Mouse (Mus musculus): ENCODE data around the gene Sept3. TPM values are rescaled to one million over a fixed set of nuclear protein-coding genes. Genes with fewer than 3 reads are reported as not detected.

The Sept3 gene
- polyA plus RNA-seq, 1 experiment from 2014 or later, result 146 TPM

- WGBS, result 40% methylated on average over 4 of the region's 4 CpGs
- H3K4me1 ChIP-seq (replicated peaks; ENCODE audit: control insufficient read depth, insufficient read depth, low read length), result no peaks in the 10 kb centered on the region; the same call in none of the 2 replicates
- ATAC-seq (ENCODE audit: low FRiP score), result no peak
- 0 out of 2 replicates have a peak overlapping the region, but pooled peaks have one; percentile 0 for H3K27ac ChIP-seq (ENCODE audit: low read depth, low read length)
- no peaks in the 10 kb centered on the region for H3K9me3 ChIP-seq (ENCODE audit: control insufficient read depth, low read length)
- H3K27me3 ChIP-seq (ENCODE audit: control insufficient read depth, insufficient read depth, low read length), result no peaks in the 10 kb centered on the region
- DNase-seq (ENCODE audit: low spot score), result peak; percentile 39
- H3K9ac ChIP-seq (ENCODE audit: low read depth, low read length), result no peak overlapping the region
- H3K36me3 ChIP-seq (ENCODE audit: control insufficient read depth, insufficient read depth, low read length), result no peaks in the 10 kb centered on the region
- no peak overlapping the region for H3K4me2 ChIP-seq (replicated peaks; ENCODE audit: low read depth, low read length)
- H3K4me3 ChIP-seq (ENCODE audit: low read depth, low read length), result no peak overlapping the region
Observed at GRCm38 (mm10) chr15:82255248-82255647, 19.4 kb upstream of the Sept3 start.

DNA sequence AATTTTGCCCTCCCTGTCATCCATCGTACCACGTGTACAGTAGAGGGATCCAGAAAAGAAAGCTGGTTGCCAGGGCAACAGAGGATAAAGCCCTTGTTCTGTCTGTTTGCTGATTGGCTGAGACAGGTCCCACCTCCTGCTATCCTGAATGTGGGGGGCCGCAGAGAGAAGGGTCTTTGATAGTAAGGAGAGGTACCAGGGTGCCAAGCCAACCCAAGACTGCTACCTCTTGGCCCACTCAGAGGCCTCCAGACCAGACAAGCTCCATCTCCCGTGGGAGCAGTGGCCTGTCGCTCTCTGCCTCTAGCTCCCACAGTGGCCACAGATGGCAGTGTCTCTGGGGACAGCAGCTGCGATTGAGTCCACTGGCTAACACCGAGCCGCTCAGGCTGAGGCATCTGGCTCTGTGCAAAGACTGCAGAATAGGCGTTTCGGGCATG lies 18.7 kb upstream of the Sept3 start:
- Histone ChIP-seq H3K9me3 (ENCODE audit: control insufficient read depth, low read length) (no peaks in the 10 kb centered on the region), H3K27me3 (ENCODE audit: control insufficient read depth, insufficient read depth, low read length) (no peaks in the 10 kb centered on the region), H3K4me2 (replicated peaks; ENCODE audit: low read depth, low read length) (peak overlapping the region; percentile 33), H3K4me1 (replicated peaks; ENCODE audit: control insufficient read depth, insufficient read depth, low read length) (no peaks in the 10 kb centered on the region; the same call in none of the 2 replicates), H3K27ac (ENCODE audit: low read depth, low read length) (peak overlapping the region; percentile 17; the same call in 1 of the 2 replicates), H3K36me3 (ENCODE audit: control insufficient read depth, insufficient read depth, low read length) (no peaks in the 10 kb centered on the region), H3K9ac (ENCODE audit: low read depth, low read length) (peak overlapping the region; percentile 49; the same call in 1 of the 2 replicates), H3K4me3 (ENCODE audit: low read depth, low read length) (peak overlapping the region; percentile 21)
- peak; percentile 76 for DNase-seq (ENCODE audit: low spot score)
- WGBS, result 8% methylated on average over 10 of the region's 10 CpGs
- peak; percentile 84 for ATAC-seq (ENCODE audit: low FRiP score)

GRCm38 (mm10) chr15:82259510-82259909 lies 15.2 kb upstream of the Sept3 start:
- H3K4me3 ChIP-seq (ENCODE audit: low read depth, low read length), result no peak overlapping the region
- no peaks in the 10 kb centered on the region; the same call in none of the 2 replicates for H3K4me1 ChIP-seq (replicated peaks; ENCODE audit: control insufficient read depth, insufficient read depth, low read length)
- WGBS, result 11% methylated on average over 16 of the region's 16 CpGs
- no peaks in the 10 kb centered on the region for H3K9me3 ChIP-seq (ENCODE audit: control insufficient read depth, low read length)
- H3K27me3 ChIP-seq (ENCODE audit: control insufficient read depth, insufficient read depth, low read length), result no peaks in the 10 kb centered on the region
- H3K36me3 ChIP-seq (ENCODE audit: control insufficient read depth, insufficient read depth, low read length), result no peaks in the 10 kb centered on the region
- H3K27ac ChIP-seq (ENCODE audit: low read depth, low read length), result no peak overlapping the region
- DNase-seq (ENCODE audit: low spot score) (peak; percentile 87), ATAC-seq (ENCODE audit: low FRiP score) (no peak)
- H3K9ac ChIP-seq (ENCODE audit: low read depth, low read length), result no peak overlapping the region
- H3K4me2 ChIP-seq (replicated peaks; ENCODE audit: low read depth, low read length), result no peak overlapping the region

- no peaks in the 10 kb centered on the region for H3K36me3 ChIP-seq (ENCODE audit: control insufficient read depth, insufficient read depth, low read length)
- no peak for ATAC-seq (ENCODE audit: low FRiP score)
- H3K4me2 ChIP-seq (replicated peaks; ENCODE audit: low read depth, low read length), result no peak overlapping the region
- peaks cover 7% of the 10 kb centered on the region for H3K4me1 ChIP-seq (replicated peaks; ENCODE audit: control insufficient read depth, insufficient read depth, low read length)
- 20% methylated on average over 6 of the region's 6 CpGs for whole genome bisulfite sequencing
- peak; percentile 84 for DNase-seq (ENCODE audit: low spot score)
- H3K4me3 ChIP-seq (ENCODE audit: low read depth, low read length), result no peak overlapping the region
- no peak overlapping the region for H3K9ac ChIP-seq (ENCODE audit: low read depth, low read length)
- H3K27me3 ChIP-seq (ENCODE audit: control insufficient read depth, insufficient read depth, low read length), result no peaks in the 10 kb centered on the region
- no peaks in the 10 kb centered on the region for H3K9me3 ChIP-seq (ENCODE audit: control insufficient read depth, low read length)
- H3K27ac ChIP-seq (ENCODE audit: low read depth, low read length), result no peak overlapping the region
Observed at GRCm38 (mm10) chr15:82266356-82266755, 8.3 kb upstream of the Sept3 start.

- Histone ChIP-seq H3K9me3 (ENCODE audit: control insufficient read depth, low read length) (no peaks in the 10 kb centered on the region), H3K27me3 (ENCODE audit: control insufficient read depth, insufficient read depth, low read length) (no peaks in the 10 kb centered on the region), H3K4me2 (replicated peaks; ENCODE audit: low read depth, low read length) (no peak overlapping the region), H3K4me3 (ENCODE audit: low read depth, low read length) (no peak overlapping the region), H3K36me3 (ENCODE audit: control insufficient read depth, insufficient read depth, low read length) (no peaks in the 10 kb centered on the region), H3K9ac (ENCODE audit: low read depth, low read length) (no peak overlapping the region), H3K4me1 (replicated peaks; ENCODE audit: control insufficient read depth, insufficient read depth, low read length) (peaks cover 7% of the 10 kb centered on the region), H3K27ac (ENCODE audit: low read depth, low read length) (peak overlapping the region; percentile 67)
- DNase-seq (ENCODE audit: low spot score) (peak; percentile 79), ATAC-seq (ENCODE audit: low FRiP score) (peak; percentile 46; the same call in 1 of the 2 replicates)
- 8% methylated on average over 3 of the region's 3 CpGs for WGBS
Observed at GRCm38 (mm10) chr15:82268185-82268584, 6.5 kb upstream of the Sept3 start.

- Histone ChIP-seq H3K9ac (ENCODE audit: low read depth, low read length) (no peak overlapping the region), H3K9me3 (ENCODE audit: control insufficient read depth, low read length) (no peaks in the 10 kb centered on the region), H3K27me3 (ENCODE audit: control insufficient read depth, insufficient read depth, low read length) (peaks cover 4% of the 10 kb centered on the region), H3K4me2 (replicated peaks; ENCODE audit: low read depth, low read length) (no peak overlapping the region), H3K4me3 (ENCODE audit: low read depth, low read length) (no peak overlapping the region), H3K27ac (ENCODE audit: low read depth, low read length) (peak overlapping the region; percentile 67; the same call in 1 of the 2 replicates), H3K4me1 (replicated peaks; ENCODE audit: control insufficient read depth, insufficient read depth, low read length) (peaks cover 7% of the 10 kb centered on the region), H3K36me3 (ENCODE audit: control insufficient read depth, insufficient read depth, low read length) (no peaks in the 10 kb centered on the region)
- DNase-seq (ENCODE audit: low spot score) (no peak), ATAC-seq (ENCODE audit: low FRiP score) (no peak)
- WGBS, result 82% methylated on average over 9 of the region's 9 CpGs
Observed at GRCm38 (mm10) chr15:82268783-82269182, 5.9 kb upstream of the Sept3 start.

DNA sequence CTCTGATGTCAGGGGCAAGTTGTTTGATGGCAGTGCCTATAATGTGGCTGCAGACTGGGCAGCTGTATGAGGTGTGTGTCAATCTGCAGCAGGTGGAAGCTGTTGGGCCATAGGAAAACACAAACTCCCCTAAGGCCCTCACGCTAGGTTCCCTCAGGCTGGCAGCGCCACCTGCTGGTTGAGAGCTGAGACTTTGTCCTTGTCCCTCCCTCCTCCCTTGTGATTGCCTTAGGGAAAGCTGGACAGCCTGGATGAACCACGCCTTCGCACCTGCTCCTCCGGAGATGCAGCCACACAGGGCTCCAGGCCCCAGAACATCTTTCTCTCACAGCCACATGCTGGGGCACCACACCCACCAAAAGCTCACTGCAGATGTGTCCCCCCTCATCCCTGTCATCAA lies 3.5 kb upstream of the Sept3 start:
- 6% methylated on average over 5 of the region's 5 CpGs for WGBS
- H3K36me3 ChIP-seq (ENCODE audit: control insufficient read depth, insufficient read depth, low read length), result no peaks in the 10 kb centered on the region
- no peak overlapping the region for H3K4me3 ChIP-seq (ENCODE audit: low read depth, low read length)
- peaks cover 7% of the 10 kb centered on the region for H3K27me3 ChIP-seq (ENCODE audit: control insufficient read depth, insufficient read depth, low read length)
- H3K27ac ChIP-seq (ENCODE audit: low read depth, low read length), result 0 out of 2 replicates have a peak overlapping the region, but pooled peaks have one; percentile 44
- ATAC-seq (ENCODE audit: low FRiP score), result peak; percentile 15
- DNase-seq (ENCODE audit: low spot score), result peak; percentile 95
- no peak overlapping the region for H3K9ac ChIP-seq (ENCODE audit: low read depth, low read length)
- no peaks in the 10 kb centered on the region for H3K9me3 ChIP-seq (ENCODE audit: control insufficient read depth, low read length)
- peaks cover 9% of the 10 kb centered on the region for H3K4me1 ChIP-seq (replicated peaks; ENCODE audit: control insufficient read depth, insufficient read depth, low read length)
- H3K4me2 ChIP-seq (replicated peaks; ENCODE audit: low read depth, low read length), result no peak overlapping the region

- peaks cover 15% of the 10 kb centered on the region for H3K4me1 ChIP-seq (replicated peaks; ENCODE audit: control insufficient read depth, insufficient read depth, low read length)
- H3K27me3 ChIP-seq (ENCODE audit: control insufficient read depth, insufficient read depth, low read length), result peaks cover 7% of the 10 kb centered on the region
- 87% methylated on average over 6 of the region's 6 CpGs for whole genome bisulfite sequencing
- no peaks in the 10 kb centered on the region for H3K36me3 ChIP-seq (ENCODE audit: control insufficient read depth, insufficient read depth, low read length)
- H3K4me2 ChIP-seq (replicated peaks; ENCODE audit: low read depth, low read length), result no peak overlapping the region
- no peak for DNase-seq (ENCODE audit: low spot score)
- no peak overlapping the region for H3K27ac ChIP-seq (ENCODE audit: low read depth, low read length)
- H3K9me3 ChIP-seq (ENCODE audit: control insufficient read depth, low read length), result no peaks in the 10 kb centered on the region
- H3K4me3 ChIP-seq (ENCODE audit: low read depth, low read length), result no peak overlapping the region
- H3K9ac ChIP-seq (ENCODE audit: low read depth, low read length), result no peak overlapping the region
- no peak for ATAC-seq (ENCODE audit: low FRiP score)
Observed at GRCm38 (mm10) chr15:82272295-82272694, 2.4 kb upstream of the Sept3 start.
